Mouse (Mus musculus) stomach, embryonic 14.5 days (tissue): ENCODE results near the gene Ormdl3. TPM values are rescaled to one million over a fixed set of nuclear protein-coding genes. Genes with fewer than 3 reads are reported as not detected.

ENCODE experiments used
- ATAC-seq: fragments of 200-750 bp; cut with Nextera tagmentation; 2 replicates; pipeline ENCODE4 v1.8.0; 2017; ENCODE audit warnings: low read depth, moderate TSS enrichment; ENCODE audit not compliant: insufficient number of reproducible peaks, insufficient read depth, low FRiP score
- H3K27ac ChIP-seq: fragments of 300-500 bp; sonication (generic); 2 replicates; pipeline ENCODE4 v1.5.1; 2014; ENCODE audit warnings: mild to moderate bottlenecking, low read length, moderate library complexity, mixed read lengths
- H3K27me3 ChIP-seq: fragments of 300-500 bp; sonication (generic); 2 replicates; pipeline ENCODE4 v1.6.1; 2014; ENCODE audit warnings: low read length, control low read depth, mixed read lengths; ENCODE audit not compliant: control insufficient read depth, insufficient read depth
- H3K36me3 ChIP-seq: fragments of 300-500 bp; sonication (generic); 2 replicates; pipeline ENCODE4 v1.6.1; 2014; ENCODE audit warnings: mild to moderate bottlenecking, control low read depth, low read length, moderate library complexity, mixed read lengths; ENCODE audit not compliant: control insufficient read depth, insufficient read depth
- H3K4me1 ChIP-seq: fragments of 300-500 bp; sonication (generic); 2 replicates; pipeline ENCODE4 v1.6.1; 2014; ENCODE audit warnings: low read length, control low read depth, mixed read lengths; ENCODE audit not compliant: control insufficient read depth, insufficient read depth
- H3K4me2 ChIP-seq: fragments of 300-500 bp; sonication (generic); replicated peaks from 2 replicates; pipeline ENCODE4 v1.6.1; 2014; ENCODE audit warnings: low read depth, low read length, control low read depth
- H3K4me3 ChIP-seq: fragments of 300-500 bp; sonication (generic); 2 replicates; pipeline ENCODE4 v1.5.1; 2014; ENCODE audit warnings: low read depth, low read length, control low read depth
- H3K9ac ChIP-seq: fragments of 300-500 bp; sonication (generic); replicated peaks from 2 replicates; pipeline ENCODE4 v1.6.1; 2014; ENCODE audit warnings: low read depth, mild to moderate bottlenecking, control low read depth, low read length, moderate library complexity, mixed read lengths
- H3K9me3 ChIP-seq: fragments of 300-500 bp; sonication (generic); 2 replicates; pipeline ENCODE4 v1.6.1; 2016; ENCODE audit warnings: low read depth, low read length, control low read depth; ENCODE audit not compliant: control insufficient read depth
- WGBS: fragments of 180-500 bp; shearing (Covaris S2); extraction: QIAGEN DNeasy Blood & Tissue Kit; methylation state at CpG from one replicate; pipeline ENCODE4 v1.1.7; 2014; 5-methylcytosine and 5-hydroxymethylcytosine counted together
- polyA plus RNA-seq: library from polyadenylated mRNA; unstranded; fragments of >200 nt; fragmentation: Nextera tagmentation; extraction: Ambion mirVana; gene quantifications from 2 replicates; pipeline ENCODE4 v1.2.1, GENCODE M21; 2014

Gene Ormdl3
- polyA plus RNA-seq, 1 experiment from 2014 or later, result 9.6 TPM

DNA sequence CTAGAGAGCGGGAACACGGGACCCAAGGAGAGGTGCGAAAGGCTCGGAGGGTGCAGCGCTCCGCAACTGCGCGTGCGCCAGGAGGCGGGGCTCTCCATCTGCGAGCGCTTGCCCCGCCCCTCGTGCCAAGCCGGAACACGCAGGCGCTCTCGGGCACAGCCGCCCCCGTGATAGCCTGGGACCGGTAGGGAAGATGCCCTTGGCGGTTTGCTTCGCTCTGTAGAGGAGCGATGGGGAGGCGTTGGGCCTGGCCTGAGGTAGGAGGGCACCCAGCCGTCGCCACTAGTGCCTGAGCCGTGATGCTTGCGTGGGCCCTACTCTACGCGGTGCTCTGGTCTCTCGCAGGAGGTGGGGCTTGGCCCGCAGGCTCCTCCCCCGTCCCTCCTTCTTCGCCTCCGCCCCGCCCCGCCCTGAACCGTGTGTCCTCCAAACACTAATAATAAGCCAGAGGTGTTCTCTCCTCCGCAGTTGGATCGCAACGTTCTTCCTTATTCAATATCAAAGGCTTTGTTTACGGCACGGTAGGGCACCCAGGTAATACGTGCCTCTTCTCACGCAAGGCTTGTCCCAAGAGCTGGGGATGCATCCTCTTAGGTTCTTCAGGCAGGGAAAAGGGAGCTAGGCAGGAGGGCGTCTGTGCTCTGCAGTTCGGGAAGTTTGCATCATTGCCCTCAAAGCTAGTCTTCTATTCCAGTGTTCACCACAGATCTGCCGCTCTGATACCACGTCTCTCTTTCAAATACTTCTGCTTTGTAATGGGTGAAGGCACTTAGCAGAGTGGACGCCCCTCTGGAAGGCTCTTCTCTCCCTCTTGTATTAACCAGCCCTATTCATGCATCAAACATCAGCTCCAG is 36.0 kb downstream of the Ormdl3 start, which contains the start of gene Zpbp2:
TSS of gene Zpbp2 (plus strand) at position 123 of the 854 bp plus-strand sequence.
- peak within 1 kb of the TSS; percentile 73 for H3K4me3 ChIP-seq
- peak within 1 kb of the TSS; percentile 83 for H3K4me2 ChIP-seq
- peak; percentile 98 for ATAC-seq
- peak within 1 kb of the TSS; percentile 33; the same call in 1 of the 2 replicates for H3K27ac ChIP-seq
- under 1% methylated on average over 51 of the region's 51 CpGs for WGBS
- H3K27me3 ChIP-seq, result peaks cover 29% of the 10 kb centered on the region
- H3K9ac ChIP-seq, result peak within 1 kb of the TSS; percentile 42
- no peaks in the 10 kb centered on the region for H3K4me1 ChIP-seq
- H3K9me3 ChIP-seq, result no peaks in the 10 kb centered on the region
- H3K36me3 ChIP-seq, result no peaks in the 10 kb centered on the region

DNA sequence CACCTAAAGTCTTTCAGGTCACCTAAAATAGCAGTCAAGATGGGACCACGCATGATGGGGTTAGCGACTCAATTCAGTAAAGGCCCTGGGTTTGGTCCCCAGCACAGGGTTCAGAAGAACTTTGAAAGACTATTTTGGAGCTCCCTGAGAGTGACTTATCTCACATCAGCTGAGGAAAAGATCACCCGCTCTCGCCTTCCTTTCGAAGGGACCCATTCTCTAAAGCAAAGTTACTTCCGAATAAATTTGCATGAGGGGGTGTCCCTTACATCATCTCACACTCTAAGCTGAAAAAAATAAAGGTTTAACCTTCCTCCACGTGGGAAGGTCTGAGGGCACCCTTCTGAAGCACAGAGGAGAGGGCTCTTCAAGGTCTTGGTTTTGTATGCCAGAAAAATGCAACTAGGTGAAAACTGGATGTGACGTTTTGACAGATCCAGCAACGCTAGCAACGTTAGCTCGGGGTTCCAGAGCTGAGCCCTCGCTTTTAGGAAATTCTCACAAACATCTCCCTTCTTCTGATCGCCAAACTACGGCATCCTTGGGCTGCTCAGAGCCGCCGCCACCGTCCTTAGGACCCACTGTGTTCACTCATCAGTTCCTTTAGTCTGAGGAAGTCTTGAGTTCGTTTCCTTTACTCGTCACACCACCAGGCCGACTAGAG is 36.7 kb downstream of the Ormdl3 start:
- WGBS, result 16% methylated on average over 20 of the region's 20 CpGs
- Histone ChIP-seq H3K4me3 (peak overlapping the region; percentile 73), H3K27me3 (peaks cover 32% of the 10 kb centered on the region), H3K4me2 (peak overlapping the region; percentile 83), H3K36me3 (no peaks in the 10 kb centered on the region), H3K9ac (no peak overlapping the region), H3K4me1 (peaks cover 5% of the 10 kb centered on the region), H3K9me3 (no peaks in the 10 kb centered on the region), H3K27ac (no peak overlapping the region; the same call in 1 of the 2 replicates)
- no peak for ATAC-seq

DNA sequence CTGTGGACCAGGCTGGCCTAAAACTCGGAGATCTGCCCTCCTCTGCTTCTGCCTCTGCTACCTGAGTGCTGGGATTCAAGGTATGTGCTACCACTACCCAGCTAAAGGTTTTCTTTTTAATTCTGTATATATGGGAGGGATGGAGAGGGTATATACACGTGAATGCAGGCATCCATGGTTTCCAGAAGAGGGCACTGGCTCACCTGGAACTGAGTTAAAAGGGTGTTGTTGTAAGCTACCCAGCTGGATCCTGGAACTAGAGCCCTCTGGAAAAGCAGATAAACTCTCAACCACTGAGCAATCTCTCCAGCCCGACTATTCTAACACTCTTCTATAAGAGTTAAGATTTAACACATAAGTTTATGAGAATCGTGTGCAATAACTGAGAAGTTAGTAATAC is 37.8 kb downstream of the Ormdl3 start:
- H3K27me3 ChIP-seq, result peaks cover 32% of the 10 kb centered on the region
- H3K9ac ChIP-seq, result no peak overlapping the region
- H3K27ac ChIP-seq, result no peak overlapping the region
- WGBS, result 67% methylated on average over 4 of the region's 4 CpGs
- ATAC-seq, result no peak
- no peaks in the 10 kb centered on the region for H3K36me3 ChIP-seq
- no peak overlapping the region for H3K4me2 ChIP-seq
- H3K9me3 ChIP-seq, result no peaks in the 10 kb centered on the region
- H3K4me3 ChIP-seq, result no peak overlapping the region
- peaks cover 8% of the 10 kb centered on the region for H3K4me1 ChIP-seq

- no peaks in the 10 kb centered on the region for H3K36me3 ChIP-seq
- no peak for ATAC-seq
- H3K27me3 ChIP-seq, result peaks cover 38% of the 10 kb centered on the region
- H3K4me1 ChIP-seq, result peaks cover 8% of the 10 kb centered on the region
- 56% methylated on average over 3 of the region's 3 CpGs for WGBS
- no peak overlapping the region for H3K4me2 ChIP-seq
- H3K27ac ChIP-seq, result no peak overlapping the region
- no peak overlapping the region for H3K4me3 ChIP-seq
- no peaks in the 10 kb centered on the region for H3K9me3 ChIP-seq
- H3K9ac ChIP-seq, result no peak overlapping the region
Measured at GRCm38 (mm10) chr11:98547308-98547693, 39.9 kb downstream of the Ormdl3 start.

DNA sequence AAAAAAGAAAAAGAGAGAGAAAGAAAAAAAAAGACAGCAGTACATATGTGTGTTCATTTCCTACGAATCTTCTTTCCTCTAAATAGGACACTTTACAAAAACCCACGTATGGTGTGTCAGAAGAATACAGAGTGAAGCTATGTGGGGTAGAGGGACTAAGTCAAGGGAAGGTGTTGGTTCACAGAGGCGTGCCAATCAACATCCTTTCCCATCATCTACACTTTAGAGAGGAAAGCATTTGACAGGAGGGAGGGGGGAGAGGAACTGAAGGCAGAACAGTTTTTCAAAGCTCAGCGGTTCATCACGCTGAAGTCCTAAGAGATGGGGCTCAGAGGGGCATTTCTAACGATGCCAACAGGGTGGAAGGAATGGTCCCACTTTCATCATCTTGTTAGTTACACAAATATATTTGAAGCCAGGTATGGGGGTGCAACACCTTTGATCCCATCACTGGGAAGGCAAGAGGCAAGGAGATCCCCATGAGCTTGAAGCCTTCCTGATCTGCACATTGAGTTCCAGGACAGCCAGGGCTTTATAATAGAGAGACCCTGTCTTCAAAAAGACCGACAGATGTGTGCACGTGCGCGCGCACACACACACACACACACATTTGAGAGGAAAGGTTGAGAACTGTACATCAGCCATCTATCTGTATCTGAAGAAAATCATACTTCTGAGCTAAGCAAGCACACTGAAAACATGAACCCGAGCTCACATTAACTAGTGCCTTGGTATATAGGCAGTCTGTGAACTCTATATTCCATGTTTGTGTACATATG is 40.5 kb downstream of the Ormdl3 start:
- Histone ChIP-seq H3K27me3 (peaks cover 38% of the 10 kb centered on the region), H3K4me2 (no peak overlapping the region), H3K9me3 (no peaks in the 10 kb centered on the region), H3K4me3 (no peak overlapping the region), H3K27ac (no peak overlapping the region), H3K9ac (no peak overlapping the region), H3K36me3 (no peaks in the 10 kb centered on the region), H3K4me1 (peaks cover 8% of the 10 kb centered on the region)
- ATAC-seq, result no peak
- 40% methylated on average over 12 of the region's 12 CpGs for WGBS

DNA sequence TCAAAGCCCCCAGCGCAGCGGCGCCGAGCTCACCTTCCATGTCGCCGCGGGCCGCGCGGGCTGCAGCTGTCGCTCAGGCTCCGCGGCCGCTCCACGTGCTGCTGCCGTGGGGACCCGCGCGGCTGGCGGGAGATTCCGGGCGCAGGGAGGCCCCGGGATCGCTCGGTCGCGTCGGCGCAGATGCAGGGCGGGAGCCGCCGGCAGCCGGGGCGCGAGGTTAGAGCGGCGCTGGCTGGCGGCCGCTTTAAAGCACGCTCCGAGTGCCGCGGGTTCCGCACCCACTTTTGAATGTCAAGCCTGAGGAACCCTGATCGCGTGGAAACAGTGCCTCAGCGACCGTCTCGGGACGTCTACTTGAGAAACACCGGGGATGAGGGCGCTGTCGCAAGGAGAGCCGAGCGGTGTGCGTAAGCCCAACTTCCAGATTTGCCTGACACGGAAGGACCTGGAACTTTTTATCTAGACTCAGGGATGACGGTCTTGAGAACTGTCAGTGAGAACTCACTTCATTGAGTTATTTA is 41.4 kb downstream of the Ormdl3 start, which contains the start of gene Ikzf3:
TSS of gene Ikzf3 (minus strand) at position 321 of the 521 bp plus-strand sequence.
- Histone ChIP-seq H3K9me3 (no peaks in the 10 kb centered on the region), H3K4me2 (peak within 1 kb of the TSS; percentile 92), H3K4me1 (peaks cover 8% of the 10 kb centered on the region), H3K27me3 (peaks cover 38% of the 10 kb centered on the region), H3K9ac (no peak within 1 kb of the TSS; the same call in 1 of the 2 replicates), H3K4me3 (peak within 1 kb of the TSS; percentile 38), H3K27ac (no peak within 1 kb of the TSS), H3K36me3 (no peaks in the 10 kb centered on the region)
- WGBS, result under 1% methylated on average over 58 of the region's 58 CpGs
- no peak for ATAC-seq

GRCm38 (mm10) chr11:98544890-98545677 is 42.1 kb downstream of the Ormdl3 start:
- H3K4me2 ChIP-seq, result peak overlapping the region; percentile 92
- H3K9me3 ChIP-seq, result no peaks in the 10 kb centered on the region
- no peak overlapping the region for H3K27ac ChIP-seq
- no peak for ATAC-seq
- WGBS, result 2% methylated on average over 16 of the region's 16 CpGs
- peaks cover 8% of the 10 kb centered on the region for H3K4me1 ChIP-seq
- no peaks in the 10 kb centered on the region for H3K36me3 ChIP-seq
- peaks cover 35% of the 10 kb centered on the region for H3K27me3 ChIP-seq
- no peak overlapping the region; the same call in 1 of the 2 replicates for H3K9ac ChIP-seq
- H3K4me3 ChIP-seq, result peak overlapping the region; percentile 38
